Mouse (Mus musculus) liver, embryonic 14.5 days (tissue): ENCODE results near the gene Pecr.

Experiments used
- CTCF ChIP-seq: IDR thresholded peaks from 2 replicates; pipeline ENCODE4 v1.5.1; 2016; ENCODE audit warnings: antibody characterized with exemption, low read depth, control low read depth
- EP300 ChIP-seq: IDR thresholded peaks from 2 replicates; pipeline ENCODE4 v1.6.1; 2016; ENCODE audit warnings: antibody characterized with exemption, low read depth

GRCm38 (mm10) chr1:72211701-72212699 is 72.1 kb downstream of the Pecr start, which contains the start of gene Mreg:
- no peak for TF ChIP-seq EP300
- TF ChIP-seq CTCF = peak; percentile 44; the same call in 1 of the 2 replicates
